Mouse (Mus musculus): ENCODE measurements around the gene Trmt112.

The Trmt112 gene

GRCm38 (mm10) chr19:6950613-6951153 lies 41.2 kb downstream of the Trmt112 start:
- DNase-seq: peak; percentile 71

GRCm38 (mm10) chr19:6951381-6951968 lies 42.0 kb downstream of the Trmt112 start:
- peak; percentile 98 for DNase-seq

- peak; percentile 92 for DNase-seq
Observed at GRCm38 (mm10) chr19:6951994-6952711, 42.7 kb downstream of the Trmt112 start.

GRCm38 (mm10) chr19:6952712-6953037 lies 43.2 kb downstream of the Trmt112 start:
- DNase-seq: peak; percentile 74

- DNase-seq: peak; percentile 65
Observed at GRCm38 (mm10) chr19:6954046-6954445, 44.5 kb downstream of the Trmt112 start.

- DNase-seq: no peak
Observed at GRCm38 (mm10) chr19:6955424-6955823, 45.9 kb downstream of the Trmt112 start.

- DNase-seq: no peak
Observed at GRCm38 (mm10) chr19:6956461-6956860, 47.0 kb downstream of the Trmt112 start.

Measured in kidney, adult 11 months (tissue).